Mouse (Mus musculus): ENCODE data around the gene Fbln1. TPM values are rescaled to one million over a fixed set of nuclear protein-coding genes. Genes with fewer than 3 reads are reported as not detected.
A peak's percentile ranks its signal among the peaks of the same experiment; 100 is the strongest.

Gene Fbln1
- polyA plus RNA-seq, 1 experiment from 2014 or later = 71.0 TPM

GRCm38 (mm10) chr15:85179528-85180180, 26.1 kb upstream of the Fbln1 start:
- WGBS = 65% methylated on average over 7 of the region's 7 CpGs
- H3K27me3 ChIP-seq = no peaks in the 10 kb centered on the region
- no peak overlapping the region for H3K27ac ChIP-seq (replicated peaks)

GRCm38 (mm10) chr15:85180368-85180767, 25.4 kb upstream of the Fbln1 start:
- Histone ChIP-seq H3K9ac (no peak overlapping the region), H3K27ac (replicated peaks) (no peak overlapping the region), H3K4me2 (no peak overlapping the region), H3K27me3 (no peaks in the 10 kb centered on the region), H3K9me3 (no peaks in the 10 kb centered on the region), H3K36me3 (no peaks in the 10 kb centered on the region), H3K4me3 (no peak overlapping the region), H3K4me1 (replicated peaks) (peaks cover 12% of the 10 kb centered on the region)
- ATAC-seq (ENCODE audit: low read depth) = no peak

More at GRCm38 (mm10) chr15:85179528-85180180, 26.1 kb upstream of the Fbln1 start:
- H3K4me2 ChIP-seq = no peak overlapping the region
- no peak for ATAC-seq (ENCODE audit: low read depth)
- no peak overlapping the region for H3K4me3 ChIP-seq
- no peak overlapping the region for H3K9ac ChIP-seq
- H3K9me3 ChIP-seq = no peaks in the 10 kb centered on the region
- H3K36me3 ChIP-seq = no peaks in the 10 kb centered on the region
- H3K4me1 ChIP-seq (replicated peaks) = peaks cover 12% of the 10 kb centered on the region

GRCm38 (mm10) chr15:85182063-85182462, 23.7 kb upstream of the Fbln1 start:
- H3K4me2 ChIP-seq = no peak overlapping the region
- WGBS = 94% methylated on average over 4 of the region's 4 CpGs
- H3K9me3 ChIP-seq = no peaks in the 10 kb centered on the region
- peaks cover 12% of the 10 kb centered on the region for H3K4me1 ChIP-seq (replicated peaks)
- H3K27ac ChIP-seq (replicated peaks) = no peak overlapping the region
- no peak for ATAC-seq (ENCODE audit: low read depth)
- no peak overlapping the region for H3K9ac ChIP-seq
- no peaks in the 10 kb centered on the region for H3K27me3 ChIP-seq
- no peak overlapping the region for H3K4me3 ChIP-seq
- H3K36me3 ChIP-seq = no peaks in the 10 kb centered on the region

- Histone ChIP-seq H3K27me3 (no peaks in the 10 kb centered on the region), H3K4me3 (no peak overlapping the region), H3K36me3 (no peaks in the 10 kb centered on the region), H3K4me1 (replicated peaks) (no peaks in the 10 kb centered on the region), H3K27ac (replicated peaks) (no peak overlapping the region), H3K4me2 (no peak overlapping the region), H3K9ac (no peak overlapping the region), H3K9me3 (no peaks in the 10 kb centered on the region)
- WGBS = 73% methylated on average over 7 of the region's 7 CpGs
- ATAC-seq (ENCODE audit: low read depth) = no peak
Observed at GRCm38 (mm10) chr15:85186916-85187315, 18.8 kb upstream of the Fbln1 start.

GRCm38 (mm10) chr15:85188167-85188778, 17.5 kb upstream of the Fbln1 start:
- Histone ChIP-seq H3K27me3 (no peaks in the 10 kb centered on the region), H3K9me3 (no peaks in the 10 kb centered on the region), H3K4me1 (replicated peaks) (no peaks in the 10 kb centered on the region), H3K27ac (replicated peaks) (no peak overlapping the region), H3K36me3 (no peaks in the 10 kb centered on the region), H3K4me3 (no peak overlapping the region), H3K4me2 (no peak overlapping the region), H3K9ac (no peak overlapping the region)
- ATAC-seq (ENCODE audit: low read depth) = no peak
- WGBS = 48% methylated on average over 8 of the region's 8 CpGs

- WGBS = 22% methylated on average over 14 of the region's 14 CpGs
- Histone ChIP-seq H3K4me1 (replicated peaks) (peaks cover 21% of the 10 kb centered on the region), H3K27me3 (0 out of 2 replicates have a peak, but pooled peaks cover 11% of the 10 kb centered on the region), H3K9me3 (no peaks in the 10 kb centered on the region), H3K36me3 (no peaks in the 10 kb centered on the region), H3K27ac (replicated peaks) (peak overlapping the region; percentile 80), H3K4me3 (no peak overlapping the region), H3K4me2 (no peak overlapping the region), H3K9ac (peak overlapping the region; percentile 47; the same call in 1 of the 2 replicates)
- no peak; the same call in 1 of the 2 replicates for ATAC-seq (ENCODE audit: low read depth)
Observed at GRCm38 (mm10) chr15:85200446-85201289, 5.1 kb upstream of the Fbln1 start.

- Histone ChIP-seq H3K4me2 (no peak overlapping the region), H3K4me1 (replicated peaks) (peaks cover 33% of the 10 kb centered on the region), H3K27me3 (0 out of 2 replicates have a peak, but pooled peaks cover 11% of the 10 kb centered on the region), H3K4me3 (no peak overlapping the region), H3K36me3 (no peaks in the 10 kb centered on the region), H3K9me3 (no peaks in the 10 kb centered on the region), H3K9ac (no peak overlapping the region), H3K27ac (replicated peaks) (no peak overlapping the region)
- ATAC-seq (ENCODE audit: low read depth) = no peak
- WGBS = 70% methylated on average over 9 of the region's 9 CpGs
Observed at GRCm38 (mm10) chr15:85202199-85202598, 3.5 kb upstream of the Fbln1 start.

- H3K4me3 ChIP-seq = no peak overlapping the region
- no peaks in the 10 kb centered on the region for H3K36me3 ChIP-seq
- no peak for ATAC-seq (ENCODE audit: low read depth)
- WGBS = 54% methylated on average over 5 of the region's 5 CpGs
- no peak overlapping the region for H3K4me2 ChIP-seq
- H3K27me3 ChIP-seq = 0 out of 2 replicates have a peak, but pooled peaks cover 11% of the 10 kb centered on the region
- no peak overlapping the region for H3K27ac ChIP-seq (replicated peaks)
- no peaks in the 10 kb centered on the region for H3K9me3 ChIP-seq
- peaks cover 38% of the 10 kb centered on the region for H3K4me1 ChIP-seq (replicated peaks)
- no peak overlapping the region for H3K9ac ChIP-seq
Observed at GRCm38 (mm10) chr15:85202787-85203186, 3.0 kb upstream of the Fbln1 start.

- H3K27me3 ChIP-seq = 0 out of 2 replicates have a peak, but pooled peaks cover 11% of the 10 kb centered on the region
- no peak for ATAC-seq (ENCODE audit: low read depth)
Observed at GRCm38 (mm10) chr15:85204383-85204782, 1.4 kb upstream of the Fbln1 start.

GRCm38 (mm10) chr15:85206703-85207075, 940 bp downstream of the Fbln1 start:
- peak overlapping the region; percentile 57 for H3K4me3 ChIP-seq
- no peaks in the 10 kb centered on the region for H3K36me3 ChIP-seq
- 9% methylated on average over 3 of the region's 3 CpGs for WGBS
- H3K4me2 ChIP-seq = peak overlapping the region; percentile 91
- H3K27me3 ChIP-seq = 0 out of 2 replicates have a peak, but pooled peaks cover 11% of the 10 kb centered on the region
- H3K27ac ChIP-seq (replicated peaks) = peak overlapping the region; percentile 83; the same call in 1 of the 2 replicates
- peaks cover 30% of the 10 kb centered on the region for H3K4me1 ChIP-seq (replicated peaks)
- H3K9ac ChIP-seq = peak overlapping the region; percentile 82
- H3K9me3 ChIP-seq = no peaks in the 10 kb centered on the region
- no peak for ATAC-seq (ENCODE audit: low read depth)

More at GRCm38 (mm10) chr15:85204383-85204782, 1.4 kb upstream of the Fbln1 start:
- 42% methylated on average over 8 of the region's 8 CpGs for WGBS
- peaks cover 46% of the 10 kb centered on the region for H3K4me1 ChIP-seq (replicated peaks)
- no peak overlapping the region for H3K9ac ChIP-seq
- H3K27ac ChIP-seq (replicated peaks) = no peak overlapping the region
- H3K4me2 ChIP-seq = no peak overlapping the region
- H3K36me3 ChIP-seq = no peaks in the 10 kb centered on the region
- H3K9me3 ChIP-seq = no peaks in the 10 kb centered on the region
- H3K4me3 ChIP-seq = no peak overlapping the region

GRCm38 (mm10) chr15:85207081-85207480, 1.3 kb downstream of the Fbln1 start:
- Histone ChIP-seq H3K36me3 (no peaks in the 10 kb centered on the region), H3K9me3 (no peaks in the 10 kb centered on the region), H3K4me2 (peak overlapping the region; percentile 91), H3K27me3 (0 out of 2 replicates have a peak, but pooled peaks cover 11% of the 10 kb centered on the region), H3K4me1 (replicated peaks) (peaks cover 30% of the 10 kb centered on the region), H3K4me3 (peak overlapping the region; percentile 57), H3K27ac (replicated peaks) (peak overlapping the region; percentile 83), H3K9ac (peak overlapping the region; percentile 82)
- ATAC-seq (ENCODE audit: low read depth) = no peak
- WGBS = 5% methylated on average over 3 of the region's 3 CpGs

GRCm38 (mm10) chr15:85207763-85208162, 2.0 kb downstream of the Fbln1 start:
- Histone ChIP-seq H3K9me3 (no peaks in the 10 kb centered on the region), H3K36me3 (no peaks in the 10 kb centered on the region), H3K27ac (replicated peaks) (peak overlapping the region; percentile 83), H3K9ac (peak overlapping the region; percentile 82; the same call in 1 of the 2 replicates), H3K4me3 (peak overlapping the region; percentile 57), H3K27me3 (0 out of 2 replicates have a peak, but pooled peaks cover 5% of the 10 kb centered on the region), H3K4me1 (replicated peaks) (peaks cover 30% of the 10 kb centered on the region), H3K4me2 (peak overlapping the region; percentile 91)
- 7% methylated on average over 2 of the region's 2 CpGs for WGBS
- ATAC-seq (ENCODE audit: low read depth) = no peak

All from neural tube, embryonic 13.5 days (tissue).